Comparison of ENCODE assay signal across 15 mouse cellular contexts in the genomic region with DNA sequence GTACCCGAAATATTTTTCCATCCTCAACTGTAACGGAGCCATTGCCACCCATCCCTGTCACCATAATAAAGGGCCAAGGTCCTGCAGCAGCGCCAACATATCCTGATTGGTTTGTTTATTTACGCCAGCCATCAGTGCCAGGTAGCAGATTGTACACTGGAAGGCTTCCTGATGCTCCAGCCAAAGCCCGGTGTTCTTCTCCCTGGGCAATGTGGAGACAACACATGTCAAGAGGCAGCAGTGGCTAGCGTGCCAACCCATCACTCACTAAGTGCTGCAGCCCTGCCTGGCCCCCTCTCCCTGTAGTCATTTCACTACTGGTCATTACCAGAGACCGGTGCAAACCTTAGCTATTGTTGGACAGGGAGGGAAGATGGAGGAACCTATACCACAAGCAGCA.
DNase-seq lines count a peak whose midpoint lies in the region; ATAC-seq and TF ChIP-seq lines count a peak whose summit lies in the region.
"Had no signal": no experiment of that assay in that cellular context is flagged by ENCODE, and none has a peak within 500 bp of the region (broad histone marks: within the 10 kb centered on the region; RNA-seq: fewer than 3 reads in every experiment).

No protein-coding gene starts in this region.

- H3K9me3 ChIP-seq in hindbrain, embryonic 12.5 days (replicated peaks): no peaks in the 10 kb centered on the region
- H3K9me3 ChIP-seq in hindbrain, embryonic 11.5 days (ENCODE audit: control insufficient read depth, low read length): no peaks in the 10 kb centered on the region
- no peaks in the 10 kb centered on the region for H3K9me3 ChIP-seq in midbrain, embryonic 15.5 days
- H3K9me3 ChIP-seq: lung, embryonic 15.5 days; stomach, embryonic 15.5 days had no signal

- WGBS in hindbrain, embryonic 12.5 days: 74% methylated on average over 7 of the region's 7 CpGs
- WGBS in hindbrain, embryonic 11.5 days: 79% methylated on average over 7 of the region's 7 CpGs
- WGBS in midbrain, embryonic 15.5 days: 75% methylated on average over 7 of the region's 7 CpGs

- H3K4me1 ChIP-seq in hindbrain, embryonic 12.5 days: peaks cover 17% of the 10 kb centered on the region; the same call in 1 of the 2 replicates
- H3K4me1 ChIP-seq in hindbrain, embryonic 11.5 days (replicated peaks; ENCODE audit: control insufficient read depth, insufficient read depth, low read length): 0 out of 2 replicates have a peak, but pooled peaks cover 2% of the 10 kb centered on the region
- H3K4me1 ChIP-seq in midbrain, embryonic 15.5 days: peaks cover 20% of the 10 kb centered on the region
- H3K4me1 ChIP-seq: lung, embryonic 15.5 days; stomach, embryonic 15.5 days had no signal

- TF ChIP-seq CTCF in brain, embryonic 14.5 days (IDR thresholded peaks at IDR 0.05; ENCODE audit: borderline replicate concordance, extremely low read depth, insufficient read depth, insufficient read length): no peak

- TF ChIP-seq POLR2A in brain, embryonic 14.5 days (IDR thresholded peaks at IDR 0.05; ENCODE audit: borderline replicate concordance, extremely low read depth, insufficient read depth, insufficient read length, poor library complexity, severe bottlenecking): no peak

- no peak overlapping the region for H3K4me2 ChIP-seq in hindbrain, embryonic 12.5 days (replicated peaks)
- H3K4me2 ChIP-seq in hindbrain, embryonic 11.5 days (replicated peaks; ENCODE audit: low read depth, low read length): no peak overlapping the region
- no peak overlapping the region for H3K4me2 ChIP-seq in midbrain, embryonic 15.5 days
- H3K4me2 ChIP-seq: lung, embryonic 15.5 days; stomach, embryonic 15.5 days had no signal

- H3K27ac ChIP-seq in hindbrain, embryonic 12.5 days: peak overlapping the region; percentile 9; the same call in 1 of the 2 replicates
- H3K27ac ChIP-seq in hindbrain, embryonic 11.5 days (ENCODE audit: low read depth, low read length): no peak overlapping the region
- peak overlapping the region; percentile 74 for H3K27ac ChIP-seq in midbrain, embryonic 15.5 days
- H3K27ac ChIP-seq: lung, embryonic 15.5 days; stomach, embryonic 15.5 days had no signal

- H3K9ac ChIP-seq in hindbrain, embryonic 12.5 days: no peak overlapping the region
- no peak overlapping the region for H3K9ac ChIP-seq in hindbrain, embryonic 11.5 days (ENCODE audit: low read depth, low read length)
- H3K9ac ChIP-seq in midbrain, embryonic 15.5 days: no peak overlapping the region
- H3K9ac ChIP-seq: lung, embryonic 15.5 days; stomach, embryonic 15.5 days had no signal

- H3K27me3 ChIP-seq in hindbrain, embryonic 12.5 days: no peaks in the 10 kb centered on the region
- H3K27me3 ChIP-seq in hindbrain, embryonic 11.5 days (ENCODE audit: control insufficient read depth, insufficient read depth, low read length): no peaks in the 10 kb centered on the region
- no peaks in the 10 kb centered on the region for H3K27me3 ChIP-seq in midbrain, embryonic 15.5 days (replicated peaks)
- H3K27me3 ChIP-seq: lung, embryonic 15.5 days; stomach, embryonic 15.5 days had no signal

- no peak overlapping the region for H3K4me3 ChIP-seq in hindbrain, embryonic 12.5 days
- no peak overlapping the region for H3K4me3 ChIP-seq in hindbrain, embryonic 11.5 days (ENCODE audit: low read depth, low read length)
- H3K4me3 ChIP-seq in midbrain, embryonic 15.5 days: no peak overlapping the region
- H3K4me3 ChIP-seq: lung, embryonic 15.5 days; stomach, embryonic 15.5 days had no signal

- no peaks in the 10 kb centered on the region for H3K36me3 ChIP-seq in hindbrain, embryonic 12.5 days
- no peaks in the 10 kb centered on the region for H3K36me3 ChIP-seq in hindbrain, embryonic 11.5 days (ENCODE audit: control insufficient read depth, insufficient read depth, low read length)
- H3K36me3 ChIP-seq in midbrain, embryonic 15.5 days (replicated peaks): no peaks in the 10 kb centered on the region
- H3K36me3 ChIP-seq: lung, embryonic 15.5 days; stomach, embryonic 15.5 days had no signal

- ATAC-seq in hindbrain, embryonic 12.5 days (ENCODE audit: low FRiP score): no peak
- no peak for ATAC-seq in hindbrain, embryonic 11.5 days (ENCODE audit: low FRiP score)
- peak; percentile 48; the same call in 1 of the 2 replicates for ATAC-seq in midbrain, embryonic 15.5 days (replicated peaks)

- no peak for DNase-seq in hindbrain, embryonic 11.5 days (ENCODE audit: low spot score)
- DNase-seq in brain, embryonic 14.5 days (ENCODE audit: low read depth): peak; percentile 69
- DNase-seq in cerebellum, adult 9-11 months: peak; percentile 91
- no peak for DNase-seq in kidney, postnatal 14 days
- DNase-seq in urinary bladder, adult 18-20 months (ENCODE audit: low spot score in 2 of 2): no peak
- DNase-seq: adrenal gland, adult 2 months; B cell, adult 2 months; embryo, embryonic 11 days; kidney, postnatal 25 days; retina, postnatal 1 day; thymus, postnatal 25 days had no signal

Comparison
In these comparisons a context has a peak if more than half of its experiments do, and no peak if none do; other contexts are left out.
1. DNase-seq: peak in brain, embryonic 14.5 days (single experiment) and cerebellum, adult 9-11 months (single experiment); none in hindbrain, embryonic 11.5 days (single experiment), kidney, postnatal 14 days (single experiment) and urinary bladder, adult 18-20 months (0 of 2).